Mouse (Mus musculus): ENCODE data around the gene Uggt2. TPM values are rescaled to one million over a fixed set of nuclear protein-coding genes. Genes with fewer than 3 reads are reported as not detected.

The Uggt2 gene
- polyA plus RNA-seq, 1 experiment from 2014 or later: 18.5 TPM

- no peaks in the 10 kb centered on the region for H3K27me3 ChIP-seq
- TF ChIP-seq CTCF (IDR thresholded peaks at IDR 0.05): no peak
- no peak for DNase-seq (ENCODE audit: low read depth, low spot score)
- ChIA-PET CTCF (no interaction called here), POLR2A (no interaction called here)
- in situ Hi-C loops (cut with MboI; ENCODE audit: low pct_unique_long_range_greater_than_20kb): no loop called here
- ATAC-seq: no peak
Measured at GRCm38 (mm10) chr14:118944702-118945101, 154.5 kb downstream of the Uggt2 start.

- CTCF ChIA-PET: no interaction called here
- ATAC-seq (no peak), DNase-seq (ENCODE audit: low read depth, low spot score) (no peak)
- H3K27me3 ChIP-seq: no peaks in the 10 kb centered on the region
- in situ Hi-C loops (cut with MboI; ENCODE audit: low pct_unique_long_range_greater_than_20kb): no loop called here
- TF ChIP-seq CTCF (IDR thresholded peaks at IDR 0.05): no peak
- POLR2A ChIA-PET: no interaction called here
Measured at GRCm38 (mm10) chr14:118942076-118942475, 157.2 kb downstream of the Uggt2 start.

GRCm38 (mm10) chr14:118940796-118941495 lies 158.3 kb downstream of the Uggt2 start:
- CTCF ChIA-PET: no interaction called here
- ATAC-seq (no peak), DNase-seq (ENCODE audit: low read depth, low spot score) (no peak)
- TF ChIP-seq CTCF (IDR thresholded peaks at IDR 0.05): no peak
- in situ Hi-C loops (cut with MboI; ENCODE audit: low pct_unique_long_range_greater_than_20kb): no loop called here
- H3K27me3 ChIP-seq: no peaks in the 10 kb centered on the region
- POLR2A ChIA-PET: interaction anchor here (0.9 kb wide), 1 partner anchor 15 kb away, joined by 3 read pairs; no protein-coding TSS in a partner anchor

- no peak for TF ChIP-seq CTCF (IDR thresholded peaks at IDR 0.05)
- in situ Hi-C loops (cut with MboI; ENCODE audit: low pct_unique_long_range_greater_than_20kb): no loop called here
- no peaks in the 10 kb centered on the region for H3K27me3 ChIP-seq
- ATAC-seq: no peak
- no peak for DNase-seq (ENCODE audit: low read depth, low spot score)
- CTCF ChIA-PET: no interaction called here
- POLR2A ChIA-PET: interaction anchor here (0.6 kb wide), 2 partner anchors 68 to 1485 kb away, joined by 3 read pairs; no protein-coding TSS in a partner anchor
Measured at GRCm38 (mm10) chr14:118938551-118938950, 160.7 kb downstream of the Uggt2 start.

- no peak for TF ChIP-seq CTCF (IDR thresholded peaks at IDR 0.05)
- ATAC-seq (peak; percentile 99), DNase-seq (ENCODE audit: low read depth, low spot score) (peak; percentile 88)
- CTCF ChIA-PET: no interaction called here
- POLR2A ChIA-PET: interaction anchor here (0.6 kb wide), 1 partner anchor 1484 kb away, joined by 3 read pairs; no protein-coding TSS in a partner anchor
- H3K27me3 ChIP-seq: no peaks in the 10 kb centered on the region
- in situ Hi-C loops (cut with MboI; ENCODE audit: low pct_unique_long_range_greater_than_20kb): no loop called here
Measured at GRCm38 (mm10) chr14:118937533-118938492, 161.4 kb downstream of the Uggt2 start, which contains the start of gene Dnajc3. Dnajc3 (plus strand) TSS chr14:118937976.

GRCm38 (mm10) chr14:118936952-118937351 lies 162.3 kb downstream of the Uggt2 start:
- H3K27me3 ChIP-seq: no peaks in the 10 kb centered on the region
- ATAC-seq (no peak), DNase-seq (ENCODE audit: low read depth, low spot score) (no peak)
- no peak for TF ChIP-seq CTCF (IDR thresholded peaks at IDR 0.05)
- ChIA-PET POLR2A (no interaction called here), CTCF (interaction anchor here (1.0 kb wide), 1 partner anchor 12 kb away, joined by 3 read pairs; the partner anchor contains the start of gene Dzip1)
- in situ Hi-C loops (cut with MboI; ENCODE audit: low pct_unique_long_range_greater_than_20kb): no loop called here

- ATAC-seq (no peak), DNase-seq (ENCODE audit: low read depth, low spot score) (no peak)
- TF ChIP-seq CTCF (IDR thresholded peaks at IDR 0.05): no peak
- ChIA-PET CTCF (interaction anchor here (1.0 kb wide), 1 partner anchor 11 kb away, joined by 3 read pairs; the partner anchor contains the start of gene Dzip1), POLR2A (interaction anchor here (0.5 to 0.7 kb wide), 2 partner anchors 10 to 28 kb away, joined by 3 read pairs; no protein-coding TSS in a partner anchor)
- H3K27me3 ChIP-seq: no peaks in the 10 kb centered on the region
- in situ Hi-C loops (cut with MboI; ENCODE audit: low pct_unique_long_range_greater_than_20kb): no loop called here
Measured at GRCm38 (mm10) chr14:118936236-118936635, 163.0 kb downstream of the Uggt2 start.

Other genes with a start within 250 kb of the Uggt2 start
- 32.3 TPM for gene Dzip1, start 174.0 kb downstream of the Uggt2 start, polyA plus RNA-seq (2021)
- gene Dnajc3, start 161.5 kb downstream of the Uggt2 start, polyA plus RNA-seq (2021): 73.5 TPM
- 1.0 TPM for gene Hs6st3, start 38.9 kb upstream of the Uggt2 start, polyA plus RNA-seq (2021)